Mouse (Mus musculus) embryo, embryonic 10 days (tissue): ENCODE measurements around the gene Cdc25a.
A peak's percentile ranks its signal among the peaks of the same experiment; 100 is the strongest.

Experiments used
- DNase-seq: peaks from one replicate; pipeline ENCODE4 v3.0.0-alpha.2; 2015; ENCODE audit warnings: low spot score

The Cdc25a gene

DNA sequence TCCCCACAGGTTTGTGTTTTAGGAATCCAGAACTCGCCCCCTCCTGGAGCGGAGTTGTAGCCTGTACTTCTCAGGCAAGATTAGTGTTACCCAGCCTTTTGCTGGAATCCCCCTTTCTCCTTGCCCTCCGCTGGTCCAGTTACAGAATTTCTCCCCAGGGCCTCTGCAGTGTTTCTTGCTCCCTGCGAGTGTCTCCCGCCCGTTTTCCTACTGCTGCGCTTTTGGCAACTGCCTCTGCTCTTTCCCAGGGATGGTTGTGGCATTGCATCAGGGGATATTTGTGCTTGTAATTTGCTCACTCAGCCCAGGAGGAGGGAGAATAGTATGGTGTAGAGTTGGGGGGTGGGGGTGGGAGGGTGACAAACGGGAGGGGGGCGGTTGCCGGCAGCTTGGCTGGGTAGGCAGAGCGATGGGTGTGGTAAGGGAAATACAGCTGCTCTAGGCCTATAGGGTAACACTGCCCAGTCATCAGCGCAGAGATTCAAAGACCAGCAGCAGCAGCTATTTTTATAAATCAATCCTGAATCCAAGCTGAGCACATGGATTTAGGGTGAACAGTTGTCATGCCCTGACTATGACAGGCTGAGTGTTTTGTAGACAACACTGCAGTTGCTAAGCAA is 57.5 kb downstream of the Cdc25a start:
- peak; percentile 42 for DNase-seq

DNA sequence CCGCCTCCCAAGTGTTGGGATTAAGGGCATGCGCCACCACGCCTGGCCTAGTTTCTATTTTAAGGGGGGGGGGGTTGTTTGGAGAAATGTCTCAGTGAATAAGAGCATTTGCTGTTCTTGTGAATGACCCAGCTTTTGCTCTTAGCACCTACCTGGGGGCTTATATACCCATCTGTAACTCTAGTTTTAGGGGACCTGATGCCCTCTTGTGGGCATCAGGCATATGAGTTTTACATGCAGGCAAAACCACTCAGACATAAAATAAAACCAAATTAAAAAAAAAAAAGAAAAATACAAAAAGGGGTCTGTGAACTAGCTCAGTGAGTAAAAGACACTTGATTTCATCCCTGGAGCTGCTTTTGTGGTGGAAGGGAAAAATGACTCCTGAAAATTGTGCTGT is 64.0 kb downstream of the Cdc25a start:
- DNase-seq = no peak

DNA sequence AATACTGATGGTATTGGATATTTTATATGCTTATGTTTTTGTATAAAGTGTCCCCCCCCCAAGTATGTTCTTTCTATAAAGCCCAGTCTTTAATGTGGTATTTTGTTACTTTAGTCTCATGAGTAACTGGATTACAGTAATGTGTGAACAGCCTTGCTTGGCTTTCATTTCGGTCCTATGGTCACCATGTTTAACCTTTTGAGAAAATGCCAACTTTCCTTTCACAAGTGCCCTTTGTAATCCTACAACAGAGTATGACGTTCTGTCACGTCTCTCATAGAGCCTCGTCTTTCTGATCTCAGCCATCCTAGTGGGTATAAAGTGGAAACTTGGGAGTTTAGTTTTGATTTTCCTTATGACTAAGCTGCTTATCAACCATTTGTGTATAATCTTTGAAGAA is 67.4 kb downstream of the Cdc25a start:
- DNase-seq = no peak
